Mouse (Mus musculus): ENCODE results near the gene P4hb. TPM values are rescaled to one million over a fixed set of nuclear protein-coding genes. Genes with fewer than 3 reads are reported as not detected.
A peak's percentile ranks its signal among the peaks of the same experiment; 100 is the strongest.
"Not testable (repeated sequence)": the region's sequence is repeated elsewhere in the genome, so short reads cannot be mapped to it uniquely, and the experiment has no call there.

The P4hb gene
- total RNA-seq, 2 experiments from 2014 or later = 490 to 574 TPM

- DNase-seq = peak in 1 of 2 experiments; percentile 18
Measured at GRCm38 (mm10) chr11:120539285-120540014, 33.6 kb downstream of the P4hb start.

GRCm38 (mm10) chr11:120538955-120539284, 34.1 kb downstream of the P4hb start:
- DNase-seq = no peak

- DNase-seq = peak; percentile 45 to 76
Measured at GRCm38 (mm10) chr11:120538485-120538884, 34.6 kb downstream of the P4hb start.

GRCm38 (mm10) chr11:120535804-120536203, 37.2 kb downstream of the P4hb start:
- no peak for DNase-seq

- DNase-seq = no peak
Measured at GRCm38 (mm10) chr11:120535145-120535544, 37.9 kb downstream of the P4hb start.

- no peak for DNase-seq
Measured at GRCm38 (mm10) chr11:120534093-120534492, 39.0 kb downstream of the P4hb start.

- DNase-seq = no peak
Measured at GRCm38 (mm10) chr11:120531646-120532045, 41.4 kb downstream of the P4hb start.

- no peak for DNase-seq
Measured at GRCm38 (mm10) chr11:120530085-120530964, 42.7 kb downstream of the P4hb start, which contains the start of gene Gcgr. Gcgr (plus strand) TSS chr11:120530699.

GRCm38 (mm10) chr11:120528903-120529302, 44.1 kb downstream of the P4hb start:
- no peak for DNase-seq

GRCm38 (mm10) chr11:120527690-120528354, 45.2 kb downstream of the P4hb start:
- DNase-seq = no peak

GRCm38 (mm10) chr11:120525959-120526358, 47.1 kb downstream of the P4hb start:
- no peak for DNase-seq

GRCm38 (mm10) chr11:120522581-120522980, 50.5 kb downstream of the P4hb start:
- DNase-seq = no peak

GRCm38 (mm10) chr11:120520967-120521540, 52.0 kb downstream of the P4hb start:
- peak in 1 of 2 experiments; percentile 45 for DNase-seq

- DNase-seq = no peak
Measured at GRCm38 (mm10) chr11:120520498-120520897, 52.6 kb downstream of the P4hb start.

- peak; percentile 47 to 58 for DNase-seq
Measured at GRCm38 (mm10) chr11:120519738-120520137, 53.3 kb downstream of the P4hb start.

GRCm38 (mm10) chr11:120518558-120518957, 54.5 kb downstream of the P4hb start:
- DNase-seq = no peak

GRCm38 (mm10) chr11:120518027-120518426, 55.0 kb downstream of the P4hb start:
- peak in 1 of 2 experiments; percentile 48 for DNase-seq

GRCm38 (mm10) chr11:120517147-120517546, 55.9 kb downstream of the P4hb start:
- DNase-seq = no peak

GRCm38 (mm10) chr11:120515611-120516010, 57.4 kb downstream of the P4hb start:
- DNase-seq = peak; percentile 89 to 90

- DNase-seq = not testable (repeated sequence)
Measured at GRCm38 (mm10) chr11:120514262-120514661, 58.8 kb downstream of the P4hb start.

- peak in 1 of 2 experiments; percentile 44 for DNase-seq
Measured at GRCm38 (mm10) chr11:120512790-120513453, 60.1 kb downstream of the P4hb start.

Measured in adrenal gland, postnatal 36 days (tissue).